Mouse (Mus musculus) small intestine, adult 2 months (tissue): ENCODE data around the gene Pex7.
"Not testable (repeated sequence)": the region's sequence is repeated elsewhere in the genome, so short reads cannot be mapped to it uniquely, and the experiment has no call there.

ENCODE experiments used
- CTCF ChIP-seq: fragments of 200-500 bp; IDR thresholded peaks from 2 replicates; pipeline ENCODE4 v1.5.1; 2012; ENCODE audit warnings: low read depth, mild to moderate bottlenecking, control low read depth, inconsistent platforms, low read length, moderate library complexity, mixed read lengths; ENCODE audit not compliant: insufficient replicate concordance, insufficient read length; ENCODE audit errors: extremely low read depth
- POLR2A ChIP-seq: fragments of 200-500 bp; IDR thresholded peaks from 2 replicates; pipeline ENCODE4 v1.6.1; 2012; ENCODE audit warnings: low read depth, mild to moderate bottlenecking, control low read depth, inconsistent platforms, low read length, moderate library complexity

DNA sequence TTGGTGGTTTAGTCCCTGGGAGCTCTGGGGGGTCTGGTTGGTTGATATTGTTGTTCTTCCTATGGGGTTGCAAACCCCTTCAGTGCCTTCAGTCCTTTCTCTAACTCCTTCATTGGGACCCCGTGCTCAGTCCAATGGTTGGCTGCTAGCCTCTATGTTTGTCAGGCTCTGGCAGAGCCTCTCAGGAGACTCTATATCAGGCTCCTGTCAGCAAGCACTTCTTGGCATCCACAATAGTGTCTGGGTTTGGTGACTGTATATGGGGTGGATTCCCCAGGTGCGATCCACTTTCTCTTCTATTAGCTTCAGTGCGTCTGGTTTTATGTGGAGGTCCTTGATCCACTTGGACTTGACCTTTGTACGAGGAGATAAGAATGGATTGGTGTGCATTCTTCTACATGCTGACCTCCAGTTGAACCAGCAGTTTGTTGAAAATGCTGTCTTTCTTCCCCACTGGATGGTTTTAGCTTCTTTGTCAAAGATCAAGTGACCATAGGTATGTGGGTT lies 19.0 kb upstream of the Pex7 start:
- not testable (repeated sequence) for TF ChIP-seq CTCF, POLR2A
